Mouse (Mus musculus) mouse trophoblast stem cell (cell line): ENCODE results near the gene Sufu.

Experiments
- in situ Hi-C, 2 experiments: fragments of 300-500 bp; cut with MseI, MboI; formaldehyde crosslinking; loops; 2 replicates in 1 of 2; 3 replicates in 1 of 2; pipeline ENCODE4 v1.15.1; 2025

Sufu gene

GRCm38 (mm10) chr19:46515287-46515821 lies 118.7 kb downstream of the Sufu start:
- in situ Hi-C loops = no loop called here

GRCm38 (mm10) chr19:46516667-46517528 lies 120.2 kb downstream of the Sufu start:
- in situ Hi-C loops = no loop called here

- in situ Hi-C loops = no loop called here
Measured at GRCm38 (mm10) chr19:46517529-46518351, 121.0 kb downstream of the Sufu start.

- in situ Hi-C loops = no loop called here
Measured at GRCm38 (mm10) chr19:46518352-46518787, 121.7 kb downstream of the Sufu start.

GRCm38 (mm10) chr19:46518828-46519621 lies 122.3 kb downstream of the Sufu start:
- in situ Hi-C loops = no loop called here

GRCm38 (mm10) chr19:46521698-46522097 lies 125.0 kb downstream of the Sufu start:
- in situ Hi-C loops = no loop called here

GRCm38 (mm10) chr19:46522433-46523044 lies 125.8 kb downstream of the Sufu start:
- in situ Hi-C loops = no loop called here

- in situ Hi-C loops = no loop called here
Measured at GRCm38 (mm10) chr19:46523131-46523479, 126.4 kb downstream of the Sufu start.

- in situ Hi-C loops = no loop called here
Measured at GRCm38 (mm10) chr19:46523480-46524151, 126.9 kb downstream of the Sufu start.

- in situ Hi-C loops = no loop called here
Measured at GRCm38 (mm10) chr19:46524152-46524544, 127.5 kb downstream of the Sufu start.

GRCm38 (mm10) chr19:46524601-46525321 lies 128.1 kb downstream of the Sufu start:
- in situ Hi-C loops = no loop called here

- in situ Hi-C loops = no loop called here
Measured at GRCm38 (mm10) chr19:46525691-46526631, 129.3 kb downstream of the Sufu start.

GRCm38 (mm10) chr19:46527632-46528528 lies 131.2 kb downstream of the Sufu start:
- in situ Hi-C loops = no loop called here

- in situ Hi-C loops = no loop called here
Measured at GRCm38 (mm10) chr19:46528529-46529213, 132.0 kb downstream of the Sufu start.

GRCm38 (mm10) chr19:46529601-46530448 lies 133.1 kb downstream of the Sufu start:
- in situ Hi-C loops = no loop called here

- in situ Hi-C loops = no loop called here
Measured at GRCm38 (mm10) chr19:46530449-46530990, 133.8 kb downstream of the Sufu start.
